Mouse (Mus musculus) regulatory T cell (primary cell): ENCODE data around the gene Cacnb1.

Source experiments
- in situ Hi-C: fragments of 300-600 bp; cut with MboI, MseI; formaldehyde crosslinking; loops from one replicate; pipeline ENCODE4 v1.15.1; 2025; ENCODE audit warnings: high pct_unique_total_duplicates

Cacnb1 gene

GRCm38 (mm10) chr11:98022555-98023371, at the start of gene Cacnb1:
Cacnb1 (minus strand) TSS chr11:98023034.
- in situ Hi-C loops: loop anchor here (10.0 kb wide), 1 partner anchor 1122 kb away; no protein-coding TSS in a partner anchor

- in situ Hi-C loops: loop anchor here (10.0 kb wide), 2 partner anchors 492 to 1028 kb away; partner anchors contain the start of gene Srcin1
Observed at GRCm38 (mm10) chr11:98067255-98067654, 44.4 kb upstream of the Cacnb1 start.

GRCm38 (mm10) chr11:98066201-98066600, 43.4 kb upstream of the Cacnb1 start:
- in situ Hi-C loops: loop anchor here (10.0 kb wide), 2 partner anchors 491 to 1029 kb away; partner anchors contain the start of gene Srcin1

- in situ Hi-C loops: loop anchor here (10.0 kb wide), 2 partner anchors 487 to 1033 kb away; partner anchors contain the start of gene Srcin1
Observed at GRCm38 (mm10) chr11:98061904-98062562, 39.2 kb upstream of the Cacnb1 start.

DNA sequence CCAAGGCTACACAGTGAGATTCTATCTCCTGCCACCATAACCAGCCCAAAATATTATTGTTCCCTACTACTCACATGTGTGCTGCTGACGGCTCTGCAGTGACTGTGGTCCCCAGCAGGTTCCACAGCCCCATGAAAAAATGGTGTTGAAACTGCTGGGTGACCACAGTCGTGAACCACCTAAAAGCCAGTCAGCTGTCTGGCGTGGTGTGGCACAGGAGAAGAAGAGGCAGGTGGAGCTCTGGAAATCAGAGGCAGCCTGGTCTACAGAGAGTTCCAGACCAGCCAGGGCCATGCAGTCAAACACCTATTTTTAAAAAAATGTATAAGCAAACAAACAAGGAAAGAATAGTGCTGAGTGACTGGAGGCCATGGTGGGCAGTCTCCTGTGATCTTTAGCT, 38.6 kb upstream of the Cacnb1 start:
- in situ Hi-C loops: loop anchor here (10.0 kb wide), 2 partner anchors 487 to 1033 kb away; partner anchors contain the start of gene Srcin1

DNA sequence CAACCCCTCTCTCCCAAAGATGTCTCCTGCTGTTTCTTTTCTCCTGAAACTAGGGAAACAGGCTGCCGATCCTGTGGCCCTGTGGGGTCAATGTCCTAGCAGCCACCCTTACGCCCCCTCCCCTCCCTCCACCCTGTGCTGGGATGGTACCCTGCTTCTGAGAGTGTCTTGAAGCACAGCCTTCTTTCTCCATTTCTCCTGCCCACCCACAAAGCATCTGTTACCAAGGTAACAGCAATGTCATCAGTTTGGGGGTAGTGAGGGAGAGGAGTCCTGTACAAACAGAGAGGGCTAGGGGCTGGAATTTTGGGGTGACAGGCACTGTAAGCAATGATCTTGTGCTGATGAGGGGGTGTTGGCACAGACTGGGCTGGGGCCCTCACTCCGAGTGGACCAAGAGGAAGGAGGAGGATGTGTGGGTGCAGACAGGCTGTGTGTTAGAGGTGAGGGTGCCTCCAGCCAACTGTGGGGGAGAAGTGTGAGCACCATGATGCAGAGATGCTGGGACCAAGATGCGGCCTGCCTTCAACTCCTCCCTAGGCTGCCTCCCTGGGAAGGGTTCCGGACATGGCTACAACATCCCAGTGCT, 37.4 kb upstream of the Cacnb1 start:
- in situ Hi-C loops: loop anchor here (10.0 kb wide), 2 partner anchors 485 to 1035 kb away; partner anchors contain the start of gene Srcin1

GRCm38 (mm10) chr11:98059662-98060061, 36.8 kb upstream of the Cacnb1 start:
- in situ Hi-C loops: loop anchor here (10.0 kb wide), 2 partner anchors 485 to 1035 kb away; partner anchors contain the start of gene Srcin1

DNA sequence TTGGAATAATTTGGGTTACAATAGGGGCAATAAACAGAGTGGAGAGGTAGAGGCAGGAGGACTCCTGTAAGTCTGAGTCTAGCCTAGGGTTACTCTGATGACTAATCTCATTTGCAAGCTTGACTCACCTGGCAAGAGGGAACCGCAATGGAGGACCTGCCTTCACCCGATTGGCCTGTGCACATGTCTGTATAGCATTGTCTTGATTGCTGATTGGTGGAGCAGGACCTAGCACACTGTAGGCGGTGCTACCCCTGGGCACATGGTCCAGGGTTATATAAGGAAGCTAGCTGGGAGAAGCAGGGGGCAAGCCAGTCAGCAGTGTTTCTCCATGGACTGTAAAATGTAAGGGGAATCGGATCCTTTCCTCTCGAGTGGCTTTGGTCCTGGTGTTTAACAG, 35.2 kb upstream of the Cacnb1 start:
- in situ Hi-C loops: no loop called here

- in situ Hi-C loops: no loop called here
Observed at GRCm38 (mm10) chr11:98057466-98057865, 34.6 kb upstream of the Cacnb1 start.

GRCm38 (mm10) chr11:98052989-98053834, 30.4 kb upstream of the Cacnb1 start, which contains the start of gene Stac2:
Stac2 (minus strand) TSS chr11:98053462.
- in situ Hi-C loops: no loop called here

DNA sequence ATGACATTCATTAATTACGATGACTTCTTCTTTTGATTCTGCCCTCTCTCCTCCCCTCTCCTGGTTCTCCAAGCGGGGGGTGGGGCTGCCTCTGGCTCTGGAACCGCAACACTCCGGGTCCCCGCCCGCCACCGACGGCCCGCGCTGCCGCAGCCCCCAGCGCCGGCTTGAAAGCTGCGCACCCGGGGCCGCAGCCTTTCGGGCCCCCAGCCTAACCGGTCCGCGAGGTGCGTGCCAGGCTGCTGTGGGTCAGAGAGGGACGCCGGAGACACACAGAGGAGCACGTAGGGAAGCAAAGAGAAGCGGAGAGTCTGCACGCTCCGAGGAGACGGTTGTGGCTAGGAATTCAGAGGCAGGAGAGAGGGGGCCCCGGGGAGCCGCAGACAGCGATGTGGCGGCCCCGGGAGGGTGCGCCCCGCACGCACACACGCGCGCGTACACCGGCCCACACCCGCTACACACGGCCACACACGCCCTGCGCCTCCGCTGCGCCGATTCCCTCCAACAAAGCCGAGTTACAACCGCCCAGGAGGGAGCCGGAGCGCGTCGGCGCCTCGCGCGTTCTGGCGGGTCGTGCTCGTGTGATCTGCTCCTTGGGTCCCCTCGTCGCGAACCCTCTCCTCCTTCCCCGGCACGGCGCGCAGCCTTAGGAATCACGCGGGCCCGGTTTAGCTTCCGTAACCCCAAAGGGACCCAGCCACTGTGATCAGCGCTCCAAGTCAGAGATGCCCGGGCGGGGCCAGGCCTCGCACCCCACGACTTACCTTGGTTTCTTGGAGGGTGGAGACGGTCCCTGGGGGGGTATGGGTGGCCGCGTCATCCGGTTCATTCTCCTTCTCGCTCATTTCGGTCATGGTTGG, 29.5 kb upstream of the Cacnb1 start:
- in situ Hi-C loops: no loop called here

DNA sequence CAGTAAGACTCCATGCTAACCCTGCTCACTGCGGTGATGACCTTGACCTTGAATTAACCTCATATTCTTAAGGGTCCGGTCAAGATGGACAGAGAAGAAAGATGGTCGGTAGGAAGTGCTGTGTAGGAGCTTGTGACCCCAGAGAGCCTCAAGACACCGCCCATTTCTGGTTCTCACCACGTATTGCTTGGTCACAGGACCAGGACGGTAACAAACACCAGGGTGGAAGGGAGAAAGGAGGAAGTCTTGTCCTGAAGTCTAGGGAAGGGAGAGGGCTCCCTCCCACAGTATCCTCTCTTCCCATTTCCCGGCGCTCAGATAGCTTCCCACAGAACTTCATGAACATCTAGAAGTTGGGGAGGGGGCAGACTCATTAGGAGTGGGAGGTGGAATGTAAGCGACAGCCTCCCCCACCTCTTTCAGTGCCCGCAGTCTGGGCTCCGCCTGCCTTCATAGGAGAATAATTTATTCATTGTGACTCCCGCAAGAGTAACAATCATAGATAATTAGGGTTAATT, 28.8 kb upstream of the Cacnb1 start:
- in situ Hi-C loops: no loop called here

DNA sequence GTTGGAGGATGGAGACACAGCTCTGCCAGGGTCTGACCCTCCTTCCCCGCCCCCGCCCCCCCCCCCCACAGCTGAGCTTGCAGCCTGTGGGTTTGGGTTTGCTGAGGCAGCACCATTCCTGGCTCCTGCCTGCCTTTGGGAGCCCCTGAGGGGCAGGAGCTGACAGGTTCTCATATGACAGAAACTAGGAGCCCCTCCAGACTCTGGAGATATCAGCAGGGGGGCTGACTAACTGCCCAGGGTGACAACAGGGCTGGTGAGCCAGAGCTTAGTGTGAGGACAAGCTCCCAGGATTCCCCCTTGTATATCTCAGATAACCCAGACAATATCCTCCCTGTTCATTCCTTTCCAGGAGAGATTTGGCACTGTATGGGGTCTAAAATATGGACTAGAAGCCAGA, 28.1 kb upstream of the Cacnb1 start:
- in situ Hi-C loops: no loop called here

DNA sequence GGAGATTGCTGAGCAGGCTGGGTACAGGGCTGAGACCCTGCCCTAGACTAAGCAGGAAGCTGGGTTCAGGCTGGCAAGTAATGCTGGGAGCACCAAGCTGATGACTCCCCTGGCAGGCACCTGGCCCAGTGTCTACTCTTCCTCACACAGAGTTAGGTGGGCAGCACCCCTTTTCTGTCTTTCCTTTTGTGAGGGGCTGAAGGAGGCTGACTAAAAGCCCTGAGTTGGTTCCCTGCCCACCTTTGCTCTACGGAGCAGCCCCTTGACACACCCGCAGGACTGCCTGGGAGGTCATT, 27.6 kb upstream of the Cacnb1 start:
- in situ Hi-C loops: no loop called here

- in situ Hi-C loops: no loop called here
Observed at GRCm38 (mm10) chr11:98049672-98050519, 27.1 kb upstream of the Cacnb1 start.

DNA sequence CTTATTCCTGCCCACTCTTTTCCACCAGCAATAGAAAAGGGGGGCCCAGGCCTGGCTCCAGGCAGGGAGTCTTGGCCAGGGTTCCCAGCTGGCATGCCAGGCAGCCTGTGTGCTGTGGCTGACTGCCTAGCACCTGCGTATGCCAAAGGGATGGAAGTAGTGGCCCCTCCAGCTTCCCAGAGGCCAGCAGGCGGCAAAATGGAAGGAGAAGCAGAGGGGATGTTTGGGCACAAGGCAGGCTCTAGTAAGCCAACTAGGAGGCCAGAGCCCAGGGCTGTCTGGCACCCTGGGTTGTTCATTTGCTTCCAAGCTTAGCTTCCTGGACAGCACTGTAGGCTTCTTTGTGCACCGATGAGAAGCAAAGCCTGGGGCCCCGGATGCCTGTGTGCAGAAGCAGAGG, 24.9 kb upstream of the Cacnb1 start:
- in situ Hi-C loops: no loop called here

- in situ Hi-C loops: no loop called here
Observed at GRCm38 (mm10) chr11:98046466-98046865, 23.6 kb upstream of the Cacnb1 start.

DNA sequence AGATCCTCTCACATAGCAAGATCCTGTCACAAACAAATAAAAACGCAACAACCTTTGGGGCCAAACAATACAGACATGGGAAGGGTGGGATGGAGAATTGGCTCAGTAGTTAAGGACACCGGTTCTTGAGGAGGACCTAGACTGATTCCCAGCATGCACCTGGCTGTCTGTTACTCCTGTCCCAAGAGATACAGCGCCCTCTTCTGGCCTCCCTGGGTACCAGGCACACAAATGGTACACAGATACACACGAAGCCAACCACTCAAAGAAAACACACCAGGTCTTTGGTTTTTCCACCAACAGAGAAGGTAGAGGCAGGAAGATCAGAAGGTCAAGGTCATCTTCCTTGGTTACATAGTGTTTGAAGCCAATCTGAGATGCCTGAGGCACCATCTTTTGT, 22.8 kb upstream of the Cacnb1 start:
- in situ Hi-C loops: no loop called here

- in situ Hi-C loops: no loop called here
Observed at GRCm38 (mm10) chr11:98044074-98044473, 21.2 kb upstream of the Cacnb1 start.
